ENCODE assay signal across 8 mouse cellular contexts in the genomic region with DNA sequence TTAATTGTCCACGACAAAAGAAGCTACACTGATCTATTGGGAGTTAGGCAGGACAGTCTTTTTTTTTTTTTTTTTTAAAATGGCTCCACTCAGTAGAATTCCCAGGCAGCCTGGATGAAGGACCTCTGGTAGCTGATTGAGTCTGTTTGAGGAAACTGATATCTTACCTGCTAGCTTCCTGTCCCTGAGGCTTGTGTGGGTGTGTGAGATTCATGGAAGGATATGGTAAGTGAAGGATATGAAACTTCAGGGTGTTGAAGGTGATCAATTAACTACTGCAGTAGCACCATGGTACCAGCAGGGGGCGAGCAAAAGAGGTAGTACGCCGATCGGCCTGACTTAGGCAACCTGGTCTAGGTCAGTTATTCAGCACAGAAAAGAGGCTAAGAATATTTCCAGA. TPM values are rescaled to one million over a fixed set of nuclear protein-coding genes. Genes with fewer than 3 reads are reported as not detected.
DNase-seq lines count a peak whose midpoint lies in the region; ATAC-seq and TF ChIP-seq lines count a peak whose summit lies in the region.

No protein-coding gene starts in this region.

- TF ChIP-seq POLR2A in bone marrow macrophage, adult 2 months (IDR thresholded peaks at IDR 0.05; ENCODE audit: borderline replicate concordance, low read depth, low read length) = no peak

- no peak for ATAC-seq in cerebellum, adult (ENCODE audit: insufficient number of reproducible peaks, low FRiP score, low TSS enrichment)
- no peak for ATAC-seq in midbrain, embryonic 15.5 days (replicated peaks)
- ATAC-seq in liver, embryonic 13.5 days (ENCODE audit: low read depth) = no peak

- H3K4me2 ChIP-seq in midbrain, embryonic 15.5 days = no peak overlapping the region
- no peak overlapping the region for H3K4me2 ChIP-seq in liver, embryonic 13.5 days

- H3K4me1 ChIP-seq in midbrain, embryonic 10.5 days = peaks cover 6% of the 10 kb centered on the region
- no peaks in the 10 kb centered on the region for H3K4me1 ChIP-seq in midbrain, embryonic 15.5 days
- peaks cover 3% of the 10 kb centered on the region; the same call in 1 of the 2 replicates for H3K4me1 ChIP-seq in bone marrow macrophage, adult 2 months (ENCODE audit: control insufficient read depth, insufficient read depth, low read length)
- H3K4me1 ChIP-seq in liver, embryonic 13.5 days (replicated peaks) = 0 out of 2 replicates have a peak, but pooled peaks cover 2% of the 10 kb centered on the region

- H3K9ac ChIP-seq in midbrain, embryonic 15.5 days = no peak overlapping the region
- no peak overlapping the region for H3K9ac ChIP-seq in liver, embryonic 13.5 days

- peak; percentile 63 to 64 for DNase-seq in cerebellum, adult 18-20 months
- DNase-seq in midbrain, embryonic 10.5 days (ENCODE audit: low spot score) = peak; percentile 65
- DNase-seq in forelimb bud, embryonic 11.5 days (ENCODE audit: low read depth, low spot score) = peak; percentile 75
- DNase-seq in liver, embryonic 13.5 days = peak; percentile 61
- peak; percentile 56 for DNase-seq in right cerebral cortex, postnatal 14 days

- no peak overlapping the region for H3K4me3 ChIP-seq in midbrain, embryonic 10.5 days
- H3K4me3 ChIP-seq in midbrain, embryonic 15.5 days = no peak overlapping the region
- H3K4me3 ChIP-seq in bone marrow macrophage, adult 2 months (ENCODE audit: insufficient read depth, low read length) = no peak overlapping the region
- H3K4me3 ChIP-seq in liver, embryonic 13.5 days (replicated peaks) = no peak overlapping the region

- no peaks in the 10 kb centered on the region for H3K27me3 ChIP-seq in midbrain, embryonic 10.5 days (ENCODE audit: low read depth, poor library complexity, severe bottlenecking)
- no peaks in the 10 kb centered on the region for H3K27me3 ChIP-seq in midbrain, embryonic 15.5 days (replicated peaks)
- peaks cover 3% of the 10 kb centered on the region; the same call in 1 of the 2 replicates for H3K27me3 ChIP-seq in liver, embryonic 13.5 days

- 16% methylated on average over 5 of the region's 5 CpGs for WGBS in midbrain, embryonic 10.5 days
- WGBS in midbrain, embryonic 15.5 days = 10% methylated on average over 5 of the region's 5 CpGs
- 5% methylated on average over 5 of the region's 5 CpGs for WGBS in liver, embryonic 13.5 days (ENCODE audit: insufficient replicate concordance)

- no peaks in the 10 kb centered on the region for H3K36me3 ChIP-seq in midbrain, embryonic 10.5 days
- H3K36me3 ChIP-seq in midbrain, embryonic 15.5 days (replicated peaks) = no peaks in the 10 kb centered on the region
- no peaks in the 10 kb centered on the region for H3K36me3 ChIP-seq in liver, embryonic 13.5 days

- H3K27ac ChIP-seq in midbrain, embryonic 10.5 days (replicated peaks) = no peak overlapping the region
- no peak overlapping the region for H3K27ac ChIP-seq in midbrain, embryonic 15.5 days
- H3K27ac ChIP-seq in bone marrow macrophage, adult 2 months (ENCODE audit: insufficient read depth, low read depth, low read length) = no peak overlapping the region
- H3K27ac ChIP-seq in liver, embryonic 13.5 days = no peak overlapping the region

- peak; percentile 60 for TF ChIP-seq CTCF in bone marrow macrophage, adult 2 months (IDR thresholded peaks at IDR 0.05; ENCODE audit: low read depth, low read length)

- no peaks in the 10 kb centered on the region for H3K9me3 ChIP-seq in midbrain, embryonic 10.5 days (replicated peaks)
- H3K9me3 ChIP-seq in midbrain, embryonic 15.5 days = no peaks in the 10 kb centered on the region
- H3K9me3 ChIP-seq in liver, embryonic 13.5 days (replicated peaks) = no peaks in the 10 kb centered on the region

RNA-seq across cellular contexts. Expression of gene Umps, which starts 29.2 kb away (rescaled TPM):
- 82.5 and 95.8 TPM in 2 replicates for polyA plus RNA-seq in midbrain, embryonic 10.5 days (2016; fragmentation: Nextera tagmentation; extraction: Ambion mirVana)
- polyA plus RNA-seq in midbrain, embryonic 15.5 days (2015; fragmentation: Nextera tagmentation; extraction: Ambion mirVana) = 23.4 and 24.1 TPM in 2 replicates
- polyA plus RNA-seq in bone marrow macrophage, adult 2 months (2012; ENCODE audit: insufficient read depth, insufficient read length, missing spikeins) = 9.2 and 11.6 TPM in 2 replicates
- polyA plus RNA-seq in liver, embryonic 13.5 days (2015; fragmentation: Nextera tagmentation; extraction: Ambion mirVana) = 51.1 and 58.1 TPM in 2 replicates
